Mouse (Mus musculus) A20 (cell line): Measurements from ENCODE around the gene Slc2a9.
"Not testable (repeated sequence)": the region's sequence is repeated elsewhere in the genome, so short reads cannot be mapped to it uniquely, and the experiment has no call there.

ENCODE experiments used
- DNase-seq: peaks from one replicate; pipeline ENCODE4 v3.0.0-alpha.2; 2011; ENCODE audit warnings: low read depth, low spot score

The Slc2a9 gene

DNA sequence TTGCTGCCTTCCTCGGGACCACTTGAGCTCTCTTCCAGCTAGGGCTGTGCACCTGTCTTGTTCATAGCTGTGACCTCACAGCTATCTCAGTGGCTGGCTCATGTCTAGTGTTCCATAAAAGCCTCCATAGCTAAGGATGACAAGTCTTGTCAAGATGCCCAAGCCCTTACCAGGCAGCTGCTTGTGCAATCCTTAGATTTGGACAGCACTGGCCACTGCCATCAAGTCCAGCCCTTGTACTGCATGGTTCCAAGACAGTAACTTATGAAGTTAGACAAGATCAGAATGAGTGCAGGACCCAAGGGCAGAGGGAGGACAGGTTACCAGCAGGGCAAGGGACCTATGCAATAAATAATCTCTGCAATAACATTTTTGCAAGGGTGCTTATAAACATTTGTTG lies 1.2 kb upstream of the Slc2a9 start:
- no peak for DNase-seq

DNA sequence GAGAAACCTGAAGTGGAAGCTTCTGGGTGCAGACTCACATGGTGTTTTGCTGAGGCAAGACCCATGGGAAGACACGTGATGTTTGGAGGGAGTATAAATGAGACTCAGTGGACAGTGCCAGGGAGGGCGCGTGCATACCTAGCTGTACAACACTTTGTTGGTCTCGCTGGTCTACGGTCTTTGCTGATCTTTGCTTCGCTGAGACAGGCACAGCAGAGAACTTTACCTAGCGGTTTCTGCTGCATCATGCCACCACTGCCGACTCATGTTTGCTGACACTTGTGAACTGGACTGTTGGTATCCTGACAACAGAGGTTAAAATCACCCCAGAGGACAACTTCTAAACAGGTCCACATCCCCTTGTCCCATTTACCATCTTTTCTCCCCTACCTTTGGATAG lies 2.9 kb downstream of the Slc2a9 start:
- DNase-seq: no peak

- no peak for DNase-seq
Observed at GRCm38 (mm10) chr5:38499316-38499811, 3.6 kb downstream of the Slc2a9 start.

- DNase-seq: no peak
Observed at GRCm38 (mm10) chr5:38498479-38498878, 4.5 kb downstream of the Slc2a9 start.

DNA sequence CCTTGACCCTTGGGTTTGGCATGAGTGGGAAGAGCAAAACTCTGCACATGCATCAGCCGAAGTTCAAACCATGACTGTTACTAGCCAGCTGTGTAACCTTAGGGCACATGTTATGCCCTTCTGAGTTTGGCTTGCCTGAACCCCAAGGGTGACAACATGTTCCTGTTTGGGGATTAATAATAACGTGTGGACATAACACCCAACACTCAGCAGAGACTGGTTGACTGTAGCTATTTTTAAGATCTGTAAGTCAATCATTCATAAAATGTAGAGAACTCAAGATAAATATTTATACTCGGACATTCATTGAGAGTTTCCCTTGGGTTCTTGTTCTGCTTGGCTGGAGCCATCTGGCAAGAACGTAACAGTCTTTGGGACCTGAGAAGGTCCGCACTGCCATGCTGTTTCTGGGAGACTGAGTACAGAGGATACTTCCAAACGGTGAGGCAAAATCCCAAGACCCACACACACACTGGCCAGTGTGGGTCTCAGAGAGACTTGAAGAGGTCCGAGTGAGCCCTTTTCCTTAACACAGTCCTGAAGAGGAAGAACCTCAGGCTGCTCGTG lies 6.4 kb downstream of the Slc2a9 start:
- no peak for DNase-seq

- DNase-seq: no peak
Observed at GRCm38 (mm10) chr5:38493890-38494289, 9.1 kb downstream of the Slc2a9 start.

DNA sequence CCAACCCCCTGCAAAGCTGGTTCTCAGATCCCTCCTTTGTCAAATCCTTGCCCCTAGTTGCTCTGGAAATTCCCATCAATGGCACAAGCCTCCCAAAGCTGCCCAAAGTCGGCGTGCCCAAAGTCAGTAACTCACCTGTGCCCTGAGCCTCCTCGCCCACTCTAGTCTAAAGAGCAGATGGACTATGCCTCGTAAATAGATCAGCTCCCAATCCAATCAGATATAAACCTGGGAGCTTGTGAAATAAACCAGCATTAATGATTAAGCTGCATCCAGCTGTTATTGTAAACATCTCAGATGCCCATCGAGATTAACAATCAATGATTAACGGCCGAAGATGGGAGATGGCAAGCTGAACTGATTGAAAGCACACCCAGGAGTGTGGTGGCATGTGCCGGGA lies 11.2 kb downstream of the Slc2a9 start:
- DNase-seq: no peak

DNA sequence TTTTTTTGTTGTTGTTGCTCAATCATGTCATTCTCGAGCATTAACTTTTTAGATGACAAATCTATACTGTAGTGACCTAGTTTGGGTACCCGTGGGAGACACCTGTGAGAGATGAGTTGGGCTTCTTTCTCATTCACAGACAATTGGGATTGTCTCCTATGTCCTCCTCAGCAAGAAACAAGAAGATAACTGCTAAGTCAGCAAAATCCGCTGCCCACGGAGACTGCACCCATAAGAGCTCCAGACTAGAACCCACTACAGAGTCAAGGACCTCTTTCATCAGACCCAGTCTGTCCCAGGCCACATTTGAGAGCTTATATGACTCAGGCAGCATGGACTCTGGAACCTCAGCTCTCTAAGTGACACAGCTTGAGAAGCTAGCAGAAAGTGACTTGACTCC lies 13.2 kb downstream of the Slc2a9 start:
- DNase-seq: no peak

DNA sequence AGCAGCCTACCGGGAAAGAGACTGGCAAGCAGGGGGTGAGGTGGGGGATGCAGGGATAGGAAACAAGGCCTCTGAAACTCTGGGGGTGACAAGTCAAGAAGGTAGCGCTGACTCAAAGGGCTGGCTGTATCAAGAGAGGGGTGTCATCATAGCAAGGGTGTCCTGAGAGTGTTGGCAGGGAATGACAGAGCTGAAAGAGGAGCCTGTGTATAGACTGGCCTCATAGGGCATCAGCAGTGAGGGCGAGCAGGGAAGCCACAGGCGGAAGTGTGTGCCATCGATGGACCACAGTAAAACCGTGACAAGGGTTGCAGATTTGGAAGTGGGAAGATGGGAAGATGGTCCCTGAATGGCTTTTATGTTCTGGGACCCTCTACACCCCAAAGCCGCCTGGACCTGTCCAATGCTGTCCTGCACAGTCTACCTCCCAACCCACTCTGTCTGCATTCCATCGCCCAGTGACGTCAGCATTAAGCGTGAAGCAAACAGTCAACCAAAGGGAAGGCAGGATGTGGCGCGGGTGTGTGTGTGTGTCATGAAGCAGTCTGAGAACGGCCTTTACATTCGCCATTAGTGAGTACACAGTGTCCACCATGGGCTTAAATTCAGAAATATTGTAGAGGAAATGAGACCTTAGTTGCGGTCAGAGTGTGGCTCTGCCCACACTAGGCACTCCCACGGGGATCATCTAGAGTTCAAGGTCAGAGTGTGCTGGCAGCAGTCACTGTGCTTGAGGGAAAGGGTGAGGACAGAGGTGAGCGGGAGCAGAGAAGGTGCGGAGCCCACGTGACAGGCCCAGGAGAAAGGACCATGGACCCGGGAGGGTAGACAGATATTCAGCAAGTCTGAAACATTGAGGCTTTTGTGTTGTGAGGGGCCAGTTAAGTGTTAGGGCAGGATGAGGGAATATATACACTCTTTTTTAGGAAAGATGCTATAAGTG lies 14.0 kb downstream of the Slc2a9 start:
- no peak for DNase-seq

DNA sequence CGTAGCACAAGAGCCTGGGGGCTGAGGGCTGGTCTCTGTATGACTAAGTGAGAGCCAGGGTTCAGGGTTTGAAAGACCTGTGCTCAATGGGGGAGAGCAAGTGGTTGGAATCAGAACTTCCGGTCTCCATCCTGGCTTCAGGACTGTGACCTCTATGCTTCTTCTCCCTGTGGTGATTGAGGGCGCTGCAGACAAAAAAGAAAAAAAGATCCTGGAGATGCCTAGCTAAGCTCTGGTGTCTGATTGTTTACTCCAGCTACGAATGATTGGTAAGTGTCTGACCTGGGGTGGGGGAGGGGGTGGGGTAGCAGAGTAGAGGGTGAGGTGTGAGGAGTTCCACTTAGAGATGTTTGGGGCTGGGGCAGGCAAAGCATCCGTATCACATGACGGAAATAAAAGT lies 14.9 kb downstream of the Slc2a9 start:
- DNase-seq: no peak

DNA sequence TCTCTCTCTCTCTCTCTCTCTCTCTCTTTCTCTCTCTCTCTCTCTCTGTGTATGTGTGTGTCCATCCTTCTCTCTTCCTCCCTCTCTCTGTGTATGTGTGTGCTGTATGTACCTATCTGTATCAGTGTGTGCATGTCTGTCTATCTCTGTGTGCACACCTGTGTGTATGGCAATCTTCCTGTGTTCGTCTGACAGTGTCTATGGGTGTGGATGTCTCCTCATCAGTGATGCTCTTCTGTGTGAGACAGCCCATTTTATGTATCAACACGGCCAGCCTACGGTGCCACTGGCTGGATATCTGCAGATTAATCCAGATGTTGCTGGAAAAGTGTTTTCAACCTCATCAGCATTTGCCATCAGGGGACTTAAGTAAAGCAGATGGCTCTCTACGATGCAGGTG lies 15.7 kb downstream of the Slc2a9 start:
- DNase-seq: no peak

- DNase-seq: no peak
Observed at GRCm38 (mm10) chr5:38485946-38486345, 17.0 kb downstream of the Slc2a9 start.

GRCm38 (mm10) chr5:38483518-38484110 lies 19.3 kb downstream of the Slc2a9 start:
- DNase-seq: no peak

- DNase-seq: no peak
Observed at GRCm38 (mm10) chr5:38480822-38481707, 21.9 kb downstream of the Slc2a9 start.

GRCm38 (mm10) chr5:38479908-38480725 lies 22.8 kb downstream of the Slc2a9 start:
- no peak for DNase-seq

GRCm38 (mm10) chr5:38479545-38479907 lies 23.4 kb downstream of the Slc2a9 start:
- DNase-seq: not testable (repeated sequence)

- no peak for DNase-seq
Observed at GRCm38 (mm10) chr5:38479027-38479426, 23.9 kb downstream of the Slc2a9 start.

- DNase-seq: no peak
Observed at GRCm38 (mm10) chr5:38477731-38478445, 25.1 kb downstream of the Slc2a9 start.

GRCm38 (mm10) chr5:38476861-38477565 lies 25.9 kb downstream of the Slc2a9 start:
- DNase-seq: peak; percentile 52
